Mouse (Mus musculus): ENCODE results near the gene 6330409D20Rik. TPM values are rescaled to one million over a fixed set of nuclear protein-coding genes. Genes with fewer than 3 reads are reported as not detected.

6330409D20Rik gene
- total RNA-seq, 2 experiments from 2014 or later = not detected

DNA sequence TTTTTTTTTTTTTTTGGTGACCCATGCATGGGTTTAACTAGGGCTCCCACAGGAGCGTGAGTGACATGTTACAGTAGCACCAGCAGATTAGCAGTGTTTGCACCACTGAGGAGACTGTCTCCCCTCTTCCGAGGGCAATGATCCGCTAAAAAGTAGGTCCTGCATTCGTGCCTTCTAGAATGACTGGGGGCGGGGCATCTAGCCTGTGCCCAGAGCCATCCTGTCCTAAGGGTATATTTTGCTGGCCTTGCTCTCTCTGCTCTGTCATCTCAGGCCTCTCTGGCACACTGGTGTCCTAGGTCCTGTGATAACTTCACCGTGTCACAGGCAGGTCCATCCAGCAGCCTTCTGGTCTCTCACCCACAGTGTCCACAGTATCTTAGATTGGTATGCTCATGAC is 41.1 kb downstream of the 6330409D20Rik start:
- no peak for DNase-seq

DNA sequence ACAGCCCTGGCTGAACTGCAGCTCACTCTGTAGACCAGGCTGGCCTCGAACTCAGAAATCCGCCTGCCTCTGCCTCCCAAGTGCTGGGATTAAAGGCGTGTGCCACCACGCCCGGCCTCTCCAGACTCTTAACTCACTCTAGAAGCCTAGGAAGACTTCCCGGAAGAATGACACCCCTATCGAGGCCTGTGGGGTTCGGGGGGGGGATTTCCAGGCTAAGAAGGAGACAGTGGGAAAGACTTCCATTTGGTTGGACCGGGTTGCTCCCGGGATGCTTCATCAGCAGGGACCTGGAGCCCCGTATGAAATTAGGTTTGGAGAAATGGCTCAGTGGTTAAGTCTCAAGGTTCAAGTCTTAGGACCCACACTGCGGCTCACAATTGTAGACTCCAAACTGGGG is 46.1 kb downstream of the 6330409D20Rik start:
- no peak for DNase-seq

DNA sequence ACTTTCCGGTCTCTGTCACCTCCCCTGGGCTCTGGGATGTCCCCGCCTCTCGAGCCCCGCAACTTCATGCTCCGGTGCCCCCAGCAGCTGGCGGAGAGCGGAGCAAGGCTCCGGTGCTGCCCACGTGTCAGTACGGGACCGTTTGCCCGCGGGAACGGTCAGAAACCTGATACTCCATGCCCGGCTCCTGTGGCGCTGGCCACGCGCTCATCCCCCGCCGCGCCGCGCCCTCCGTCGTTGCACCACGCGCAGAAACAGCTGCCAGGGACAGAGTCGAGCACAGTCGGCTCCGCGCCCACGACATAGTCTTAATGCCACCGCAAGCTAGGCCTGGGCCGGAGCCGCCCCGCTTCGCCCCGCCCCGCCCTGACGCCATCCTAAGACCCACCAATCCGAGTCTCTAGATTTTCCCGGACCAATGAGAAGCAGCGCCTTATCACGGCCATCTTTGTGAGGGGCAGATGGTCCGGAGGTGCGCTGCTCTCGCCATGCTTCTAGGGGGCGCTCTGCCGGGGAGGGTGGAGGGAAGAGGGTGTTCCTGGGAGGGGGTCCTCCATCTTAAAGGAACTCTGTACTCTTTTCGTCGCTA is 46.9 kb downstream of the 6330409D20Rik start:
- DNase-seq = peak; percentile 97

DNA sequence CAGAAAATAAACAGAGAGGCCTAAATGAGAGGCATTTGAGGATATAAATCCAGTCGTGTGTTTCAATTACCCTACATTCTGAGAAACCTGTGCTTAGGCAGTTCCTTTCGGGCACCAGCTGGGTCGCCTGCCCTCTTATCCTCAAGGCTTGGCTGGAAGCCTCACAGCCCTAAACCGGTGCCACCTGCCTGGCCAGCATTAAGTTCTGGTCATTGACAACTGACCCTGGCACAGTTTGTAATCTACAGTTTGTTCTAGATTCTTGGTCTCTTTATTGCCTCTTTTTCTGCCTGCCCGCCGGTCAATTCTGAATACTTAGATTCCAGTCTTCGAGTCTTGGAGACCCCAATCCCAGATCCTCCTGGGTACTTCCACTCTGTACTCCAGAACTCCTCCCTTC is 47.5 kb downstream of the 6330409D20Rik start:
- DNase-seq = no peak

DNA sequence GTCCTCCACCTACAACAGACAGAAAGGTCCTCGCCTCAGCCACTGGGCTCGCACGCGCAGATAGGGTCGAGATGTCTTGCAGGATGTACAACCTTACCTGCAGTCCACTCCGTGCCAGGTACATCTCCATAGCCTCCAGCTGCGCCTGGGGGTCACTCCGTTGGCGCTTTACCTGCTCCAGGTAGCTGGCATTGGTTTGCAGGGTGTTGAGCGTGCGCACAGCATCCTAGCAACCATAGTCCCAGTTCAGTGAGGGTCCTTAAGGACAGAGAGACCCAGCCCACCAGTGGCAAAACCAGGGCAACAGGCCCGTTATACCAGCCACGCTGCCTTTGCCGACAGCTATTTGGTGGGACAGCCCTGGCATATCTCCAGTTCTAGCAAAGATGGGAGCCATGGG is 48.3 kb downstream of the 6330409D20Rik start:
- no peak for DNase-seq

DNA sequence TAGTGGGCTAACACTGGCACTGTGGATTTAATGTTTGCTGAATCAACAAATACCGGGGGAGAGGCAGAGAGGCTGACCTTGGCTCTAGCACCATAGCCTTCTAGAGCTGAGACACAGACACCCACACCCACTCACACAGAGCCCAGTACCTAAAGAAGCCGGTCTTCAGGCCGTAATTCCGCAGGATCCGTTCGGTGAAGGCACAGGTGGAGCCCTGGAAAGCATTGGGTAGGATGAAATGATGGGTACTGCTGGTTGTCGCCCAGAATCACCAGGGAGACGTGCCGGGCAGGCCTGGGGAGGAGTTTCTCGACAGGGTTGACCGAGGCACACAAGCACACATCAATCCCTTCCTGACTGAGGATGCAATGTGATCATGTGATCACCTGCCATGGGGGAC is 49.8 kb downstream of the 6330409D20Rik start:
- no peak for DNase-seq

DNA sequence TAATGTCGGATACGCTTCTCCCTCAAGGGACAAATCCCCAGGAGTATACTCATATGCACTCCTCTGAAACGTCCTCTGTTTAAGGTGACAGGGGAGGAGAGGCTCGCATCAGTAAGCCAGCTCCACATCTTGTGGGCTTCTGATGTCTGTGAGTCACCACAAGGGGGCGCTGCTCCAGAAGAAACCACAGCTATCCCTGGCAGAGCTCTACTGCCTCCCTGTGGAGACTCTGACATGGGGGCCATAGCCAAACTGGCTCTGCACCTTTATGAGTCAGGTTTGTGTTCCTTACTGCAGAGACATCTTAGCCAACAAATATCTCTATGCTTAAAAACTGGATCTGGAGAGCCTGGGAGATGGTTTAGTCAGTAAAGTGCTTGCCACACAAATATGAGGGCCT is 51.4 kb downstream of the 6330409D20Rik start:
- DNase-seq = peak; percentile 89 to 92

DNA sequence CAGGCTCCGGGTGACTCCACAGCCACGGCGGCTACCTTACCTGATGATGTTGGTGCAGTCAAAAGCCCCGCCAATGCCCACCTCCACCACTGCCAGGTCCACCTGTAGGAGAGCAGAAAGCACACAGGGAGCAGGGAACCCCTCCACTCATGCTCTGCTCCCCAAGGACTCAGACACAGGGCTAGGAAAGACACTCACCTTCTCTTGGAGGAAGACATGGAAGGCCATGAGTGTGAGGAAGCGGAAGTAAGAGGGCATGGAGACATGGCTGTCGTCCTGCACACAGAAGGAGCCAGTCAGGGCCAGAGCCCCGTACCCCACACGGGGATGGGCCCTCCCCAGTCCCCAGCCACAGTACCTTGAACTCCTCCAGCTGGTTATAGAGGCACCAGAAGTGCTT is 53.3 kb downstream of the 6330409D20Rik start:
- no peak for DNase-seq

DNA sequence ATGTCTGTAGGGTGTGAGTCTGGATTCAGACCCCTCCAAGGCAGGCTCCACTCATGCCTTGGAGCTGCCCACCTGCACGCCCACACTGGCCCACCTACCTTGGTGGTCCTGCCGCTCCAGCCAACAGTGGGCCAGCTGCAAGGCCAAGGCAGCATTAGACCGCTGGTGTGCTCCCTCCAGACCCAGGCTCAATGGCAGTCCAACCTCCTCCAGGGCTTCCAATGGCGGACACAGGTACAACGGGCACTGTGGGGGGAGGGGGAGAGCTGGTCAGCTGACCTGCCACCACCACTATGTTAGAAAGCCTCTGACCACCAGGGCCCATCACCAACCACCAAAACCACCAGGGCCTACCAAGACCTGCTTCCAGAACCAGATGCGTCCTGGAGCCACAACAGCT is 54.2 kb downstream of the 6330409D20Rik start:
- no peak for DNase-seq

DNA sequence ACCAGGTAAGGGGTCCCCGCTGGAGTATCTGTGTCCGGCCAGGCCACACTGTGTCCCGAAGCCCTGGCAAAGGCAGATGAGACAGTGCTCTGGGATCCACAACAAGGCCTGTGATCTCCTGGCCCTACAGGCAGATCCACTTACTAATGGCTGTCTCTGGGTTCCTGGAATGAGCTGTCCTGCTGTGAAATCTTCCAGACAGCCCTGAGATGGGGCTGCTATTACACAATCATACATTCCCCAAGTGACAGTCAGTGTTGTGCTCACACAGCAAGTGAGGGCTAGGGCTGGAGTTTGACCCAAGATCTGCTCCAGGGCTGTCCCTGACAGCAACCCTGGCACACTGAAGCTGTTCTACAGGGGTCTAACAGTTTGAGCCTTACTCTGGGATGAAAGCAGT is 55.0 kb downstream of the 6330409D20Rik start:
- DNase-seq = no peak

DNA sequence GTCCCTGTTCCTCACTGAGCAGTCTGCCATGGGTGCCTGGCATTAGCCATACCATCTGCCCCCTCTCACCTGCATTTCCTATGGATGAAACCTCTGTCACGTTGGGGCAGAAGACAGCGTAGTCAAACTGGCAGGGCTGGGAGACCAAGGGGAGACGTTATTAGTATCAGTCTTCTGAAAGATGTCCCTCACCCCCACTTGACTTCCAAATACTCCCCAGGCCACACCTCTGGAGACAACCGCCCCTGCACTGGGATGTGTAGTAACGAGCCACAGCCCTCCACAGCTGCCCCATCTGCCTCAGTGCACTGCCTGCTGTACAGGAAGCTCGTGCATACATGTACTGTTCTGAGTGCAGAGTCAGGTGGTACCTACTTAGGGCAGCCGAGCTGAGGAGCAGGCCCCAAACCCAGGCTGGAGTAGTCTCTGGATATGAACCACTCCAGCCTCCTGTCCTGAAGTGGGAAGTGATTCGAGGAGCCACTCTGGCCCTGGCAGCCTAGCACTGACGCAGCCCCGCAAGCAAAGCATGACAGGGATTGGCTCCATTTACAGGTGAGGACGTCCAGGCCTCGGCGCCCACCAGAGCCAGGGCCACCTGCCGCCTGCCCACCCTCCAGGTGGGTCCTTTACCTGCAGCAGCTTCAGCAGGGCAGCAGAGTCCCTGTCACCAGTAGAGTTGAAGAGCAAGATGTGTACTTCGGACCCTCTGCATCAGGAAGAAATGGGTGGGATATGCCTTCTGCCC is 56.0 kb downstream of the 6330409D20Rik start:
- no peak for DNase-seq

DNA sequence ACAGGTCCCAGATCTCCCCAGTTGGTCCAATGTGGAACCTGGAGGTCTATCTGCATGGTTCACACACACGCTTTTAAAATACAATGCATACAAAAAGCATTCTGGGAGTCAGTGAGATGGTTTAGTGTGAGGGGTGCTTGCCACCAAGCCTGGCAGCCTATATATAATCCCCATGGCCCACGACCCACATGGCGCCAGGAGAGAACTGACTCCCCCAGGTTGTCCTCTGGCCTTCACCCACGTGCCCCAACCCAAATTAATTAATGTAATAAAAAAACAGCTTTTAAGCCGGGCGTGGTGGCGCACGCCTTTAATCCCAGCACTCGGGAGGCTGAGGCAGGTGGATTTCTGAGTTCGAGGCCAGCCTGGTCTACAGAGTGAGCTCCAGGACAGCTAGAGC is 57.1 kb downstream of the 6330409D20Rik start:
- DNase-seq = no peak

DNA sequence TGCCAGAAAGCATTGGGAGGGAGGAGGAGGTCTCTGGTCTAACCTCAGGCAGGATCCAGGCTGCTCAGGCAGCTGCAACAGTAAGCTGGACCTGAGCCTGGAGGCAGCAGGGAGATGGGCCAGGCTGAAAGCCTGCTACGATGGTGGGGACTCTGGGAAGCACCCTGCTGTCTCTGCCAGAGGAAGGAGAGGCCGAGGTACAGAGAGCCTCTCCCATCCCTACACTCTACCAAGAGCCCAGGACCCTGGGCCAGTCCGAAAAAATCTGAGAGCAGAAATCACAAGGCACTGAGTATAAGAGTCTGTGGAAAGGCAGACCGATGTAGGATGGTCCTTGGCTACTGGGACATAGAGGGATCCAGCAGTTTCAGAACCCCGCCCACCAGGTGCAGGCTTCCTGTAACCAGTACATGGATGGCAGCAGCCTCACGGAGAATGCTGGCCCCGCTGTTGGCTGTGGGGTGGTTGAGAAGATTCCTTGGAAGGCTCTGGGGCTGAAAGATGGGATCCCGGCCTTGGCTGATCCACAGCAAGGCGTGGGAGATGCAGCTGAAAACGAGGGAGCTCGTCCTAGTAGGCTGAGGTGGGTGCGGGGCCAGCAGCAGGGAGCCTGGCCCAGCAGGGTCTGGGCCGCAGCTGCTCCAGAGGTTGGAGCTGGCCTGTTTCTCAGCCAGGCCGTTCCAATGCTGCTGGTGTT is 57.9 kb downstream of the 6330409D20Rik start:
- peak in 1 of 2 experiments; percentile 32 for DNase-seq

Small RNA genes lying within 50 kb of the gene (microRNA-seq; reads per million reads assigned to microRNA genes)
- gene Mir2861 (0 reads per million in 2 experiments), gene Mir3960 (0 reads per million in 2 experiments), gene Mir8093 (0 to 0.76 reads per million in 2 experiments)

Other genes starting within 250 kb of the 6330409D20Rik start
- 1 to 10 TPM; 4.9 to 5.9 TPM for gene Fam102a, start 205.7 kb downstream of the 6330409D20Rik start, total RNA-seq (2021)
- 10 to 100 TPM; 14.0 to 20.2 TPM for gene Dpm2, start 170.2 kb downstream of the 6330409D20Rik start, total RNA-seq (2021)
- gene Pip5kl1, start 166.2 kb downstream of the 6330409D20Rik start, total RNA-seq (2021) = not detected
- not detected for gene 9430097D07Rik, start 165.3 kb downstream of the 6330409D20Rik start, total RNA-seq (2021)
- gene St6galnac4, start 153.9 kb downstream of the 6330409D20Rik start, total RNA-seq (2021) = 10 to 100 TPM; 14.7 to 16.1 TPM
- gene St6galnac6, start 141.3 kb downstream of the 6330409D20Rik start, total RNA-seq (2021) = 100 to 1,000 TPM; 108 to 117 TPM
- 100 to 1,000 TPM; 654 to 691 TPM for gene Ak1, start 119.3 kb downstream of the 6330409D20Rik start, total RNA-seq (2021)
- gene Eng, start 94.4 kb downstream of the 6330409D20Rik start, total RNA-seq (2021) = 100 to 1,000 TPM in 1 of 2 experiments, 10 to 100 TPM in 1; 95.1 to 106 TPM
- 1 to 10 TPM; 4.4 to 5.0 TPM for gene Fpgs, start 36.9 kb downstream of the 6330409D20Rik start, total RNA-seq (2021)
- gene Cdk9, start 27.9 kb downstream of the 6330409D20Rik start, total RNA-seq (2021) = 10 to 100 TPM; 22.4 to 24.1 TPM
- 10 to 100 TPM; 23.1 to 30.8 TPM for gene Sh2d3c, start 20.0 kb downstream of the 6330409D20Rik start, total RNA-seq (2021)
- 1 to 10 TPM; 6.7 to 9.4 TPM for gene Tor2a, start 16.2 kb upstream of the 6330409D20Rik start, total RNA-seq (2021)
- under 1 TPM in 1 of 2 experiments, not detected in 1; 0.13 TPM for gene Ttc16, start 34.6 kb upstream of the 6330409D20Rik start, total RNA-seq (2021)
- 1 to 10 TPM; 5.1 to 5.5 TPM for gene Ptrh1, start 34.8 kb upstream of the 6330409D20Rik start, total RNA-seq (2021)
- not detected for gene Cfap157, start 43.4 kb upstream of the 6330409D20Rik start, total RNA-seq (2021)
- gene Stxbp1, start 106.2 kb upstream of the 6330409D20Rik start, total RNA-seq (2021) = 10 to 100 TPM; 12.2 to 13.0 TPM
- 10 to 100 TPM; 20.4 to 25.0 TPM for gene Fam129b, start 135.1 kb upstream of the 6330409D20Rik start, total RNA-seq (2021)
- gene Rpl12, start 220.5 kb upstream of the 6330409D20Rik start, total RNA-seq (2021) = 10 to 100 TPM; 66.0 to 72.2 TPM
- gene Lrsam1, start 220.6 kb upstream of the 6330409D20Rik start, total RNA-seq (2021) = 10 to 100 TPM; 15.1 to 15.9 TPM
- gene Slc2a8, start 241.1 kb upstream of the 6330409D20Rik start, total RNA-seq (2021) = 10 to 100 TPM; 15.0 to 17.3 TPM

Data from heart, adult 18-20 months (tissue).